Mouse (Mus musculus): ENCODE measurements around the gene Cd300lf.

DNA sequence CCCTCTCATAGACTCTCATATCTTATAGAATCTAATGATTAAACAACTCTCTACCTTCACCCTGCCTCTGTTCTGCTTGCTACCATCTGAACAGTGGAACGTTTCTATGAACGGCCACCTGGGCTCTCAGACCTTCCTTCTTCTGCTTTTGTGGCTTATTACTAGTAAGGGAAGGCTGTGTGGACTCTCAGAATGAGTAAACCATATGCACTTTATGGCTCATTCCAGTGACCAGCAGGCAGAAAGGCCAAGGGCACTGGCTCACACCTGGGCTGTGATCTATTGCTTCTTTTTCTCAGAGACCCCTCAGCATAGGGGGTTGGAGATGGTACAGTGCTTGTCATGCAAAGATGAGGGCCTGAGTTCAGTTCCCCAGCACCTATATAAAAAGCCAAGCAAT is 27.2 kb downstream of the Cd300lf start:
- no peak for TF ChIP-seq POLR2A (IDR thresholded peaks at IDR 0.05; ENCODE audit: borderline replicate concordance, insufficient read depth, low read length)
- no peak for TF ChIP-seq CTCF (IDR thresholded peaks at IDR 0.05; ENCODE audit: borderline replicate concordance, insufficient read depth, low read depth, low read length)

All from cerebellum, adult 2 months (tissue).